Mouse (Mus musculus) heart, embryonic 14.5 days (tissue): ENCODE measurements around the gene Gm49333. TPM values are rescaled to one million over a fixed set of nuclear protein-coding genes. Genes with fewer than 3 reads are reported as not detected.

Experiments used
- ATAC-seq: fragments of 200-750 bp; cut with Nextera tagmentation; 2 replicates; pipeline ENCODE4 v1.8.0; 2017; ENCODE audit warnings: low read depth, moderate TSS enrichment; ENCODE audit not compliant: insufficient number of reproducible peaks, insufficient read depth, low FRiP score
- H3K27ac ChIP-seq, 2 experiments: fragments of 200-500 bp in 1 of 2; fragments of 300-500 bp in 1 of 2; sonication (generic) in 1 of 2; replicated peaks in 1 of 2; 2 replicates each; pipeline ENCODE4 v1.5.1; 2012 to 2014; ENCODE audit warnings: low read depth in 2 of 2, low read length in 2 of 2, control low read depth in 1 of 2, mild to moderate bottlenecking in 1 of 2, mixed read lengths in 1 of 2; ENCODE audit not compliant: control insufficient read depth in 1 of 2, insufficient read depth in 1 of 2
- H3K27me3 ChIP-seq: fragments of 300-500 bp; sonication (generic); 2 replicates; pipeline ENCODE4 v1.6.1; 2014; ENCODE audit warnings: mild to moderate bottlenecking, low read length, control low read depth; ENCODE audit not compliant: control insufficient read depth, insufficient read depth
- H3K36me3 ChIP-seq: fragments of 300-500 bp; sonication (generic); 2 replicates; pipeline ENCODE4 v1.6.1; 2014; ENCODE audit warnings: mild to moderate bottlenecking, control low read depth, low read length, mixed read lengths; ENCODE audit not compliant: control insufficient read depth, insufficient read depth
- H3K4me1 ChIP-seq, 2 experiments: fragments of 200-500 bp in 1 of 2; fragments of 300-500 bp in 1 of 2; sonication (generic) in 1 of 2; 2 replicates each; pipeline ENCODE4 v1.6.1; 2012 to 2014; ENCODE audit warnings: low read length in 2 of 2, control low read depth in 1 of 2, mixed read lengths in 1 of 2; ENCODE audit not compliant: control insufficient read depth in 2 of 2, insufficient read depth in 2 of 2
- H3K4me2 ChIP-seq: fragments of 300-500 bp; sonication (generic); 2 replicates; pipeline ENCODE4 v1.6.1; 2014; ENCODE audit warnings: mild to moderate bottlenecking, low read length
- H3K4me3 ChIP-seq, 2 experiments: fragments of 200-500 bp in 1 of 2; fragments of 300-500 bp in 1 of 2; sonication (generic) in 1 of 2; 2 replicates each; pipeline ENCODE4 v1.5.1; 2012 to 2014; ENCODE audit warnings: low read length in 2 of 2, mild to moderate bottlenecking in 2 of 2, control low read depth in 1 of 2, low read depth in 1 of 2, moderate library complexity in 1 of 2; ENCODE audit not compliant: control insufficient read depth in 1 of 2, insufficient read depth in 1 of 2
- H3K9ac ChIP-seq: fragments of 300-500 bp; sonication (generic); 2 replicates; pipeline ENCODE4 v1.6.1; 2014; ENCODE audit warnings: mild to moderate bottlenecking, low read length
- H3K9me3 ChIP-seq: fragments of 300-500 bp; sonication (generic); 2 replicates; pipeline ENCODE4 v1.6.1; 2016; ENCODE audit warnings: low read length, control low read depth; ENCODE audit not compliant: control insufficient read depth
- WGBS: fragments of 180-500 bp; shearing (Covaris S2); extraction: QIAGEN DNeasy Blood & Tissue Kit; methylation state at CpG from one replicate; pipeline ENCODE4 v1.1.7; 2014; 5-methylcytosine and 5-hydroxymethylcytosine counted together
- polyA plus RNA-seq: library from polyadenylated mRNA; unstranded; fragments of >200 nt; fragmentation: Nextera tagmentation; extraction: Ambion mirVana; gene quantifications from 2 replicates; pipeline ENCODE4 v1.2.1, GENCODE M21; 2014

The Gm49333 gene
- polyA plus RNA-seq, 1 experiment from 2014 or later: 0.14 TPM

GRCm38 (mm10) chr16:20673706-20674303 is 62.4 kb downstream of the Gm49333 start:
- H3K36me3 ChIP-seq: peaks cover 45% of the 10 kb centered on the region
- no peaks in the 10 kb centered on the region for H3K27me3 ChIP-seq
- peak overlapping the region; percentile 95 to 97 for H3K4me3 ChIP-seq
- peak overlapping the region; percentile 42 to 96 for H3K27ac ChIP-seq
- H3K9ac ChIP-seq: peak overlapping the region; percentile 96
- WGBS: 3% methylated on average over 14 of the region's 14 CpGs
- H3K4me2 ChIP-seq: peak overlapping the region; percentile 98
- peaks cover 8 to 37% of the 10 kb centered on the region in 2 experiments for H3K4me1 ChIP-seq
- ATAC-seq: no peak
- no peaks in the 10 kb centered on the region for H3K9me3 ChIP-seq

GRCm38 (mm10) chr16:20675213-20675612 is 63.8 kb downstream of the Gm49333 start:
- peaks cover 59% of the 10 kb centered on the region for H3K36me3 ChIP-seq
- peak overlapping the region; percentile 96; the same call in 1 of the 2 replicates for H3K9ac ChIP-seq
- ATAC-seq: no peak

GRCm38 (mm10) chr16:20676702-20677101 is 65.3 kb downstream of the Gm49333 start:
- no peak for ATAC-seq
- Histone ChIP-seq H3K4me1 (peaks cover 8 to 37% of the 10 kb centered on the region in 2 experiments), H3K9me3 (no peaks in the 10 kb centered on the region), H3K27me3 (no peaks in the 10 kb centered on the region), H3K4me2 (no peak overlapping the region), H3K9ac (no peak overlapping the region), H3K27ac (no peak overlapping the region), H3K4me3 (no peak overlapping the region), H3K36me3 (peaks cover 74% of the 10 kb centered on the region)
- WGBS: 85% methylated on average over 4 of the region's 4 CpGs

More at GRCm38 (mm10) chr16:20675213-20675612, 63.8 kb downstream of the Gm49333 start:
- Histone ChIP-seq H3K4me2 (no peak overlapping the region), H3K9me3 (no peaks in the 10 kb centered on the region), H3K27ac (no peak overlapping the region), H3K4me1 (peaks cover 8 to 37% of the 10 kb centered on the region in 2 experiments), H3K27me3 (no peaks in the 10 kb centered on the region), H3K4me3 (no peak overlapping the region)
- 82% methylated on average over 6 of the region's 6 CpGs for WGBS

GRCm38 (mm10) chr16:20677380-20677779 is 66.0 kb downstream of the Gm49333 start:
- Histone ChIP-seq H3K4me2 (no peak overlapping the region), H3K36me3 (peaks cover 81% of the 10 kb centered on the region), H3K27me3 (no peaks in the 10 kb centered on the region), H3K4me3 (no peak overlapping the region), H3K4me1 (peaks cover 7 to 32% of the 10 kb centered on the region in 2 experiments), H3K27ac (no peak overlapping the region), H3K9ac (no peak overlapping the region), H3K9me3 (no peaks in the 10 kb centered on the region)
- ATAC-seq: no peak
- 92% methylated on average over 5 of the region's 5 CpGs for WGBS

GRCm38 (mm10) chr16:20677974-20678675 is 66.7 kb downstream of the Gm49333 start:
- Histone ChIP-seq H3K27ac (no peak overlapping the region; a peak in 1 of 4 replicates), H3K36me3 (peaks cover 88% of the 10 kb centered on the region), H3K4me2 (no peak overlapping the region), H3K9me3 (no peaks in the 10 kb centered on the region), H3K4me1 (peaks cover 7 to 32% of the 10 kb centered on the region in 2 experiments), H3K4me3 (no peak overlapping the region), H3K9ac (peak overlapping the region; percentile 10; the same call in 1 of the 2 replicates), H3K27me3 (no peaks in the 10 kb centered on the region)
- no peak for ATAC-seq
- WGBS: 59% methylated on average over 10 of the region's 10 CpGs

- Histone ChIP-seq H3K4me2 (no peak overlapping the region), H3K4me3 (no peak overlapping the region), H3K4me1 (peaks cover 15 to 16% of the 10 kb centered on the region in 2 experiments), H3K9ac (no peak overlapping the region), H3K27ac (no peak overlapping the region), H3K9me3 (no peaks in the 10 kb centered on the region), H3K36me3 (peaks cover 69% of the 10 kb centered on the region), H3K27me3 (no peaks in the 10 kb centered on the region)
- WGBS: 76% methylated on average over 3 of the region's 3 CpGs
- ATAC-seq: no peak
Measured at GRCm38 (mm10) chr16:20690774-20691173, 79.4 kb downstream of the Gm49333 start.

- no peak overlapping the region for H3K9ac ChIP-seq
- H3K36me3 ChIP-seq: peaks cover 61% of the 10 kb centered on the region
- no peaks in the 10 kb centered on the region for H3K27me3 ChIP-seq
- peaks cover 18 to 19% of the 10 kb centered on the region in 2 experiments for H3K4me1 ChIP-seq
- H3K4me2 ChIP-seq: no peak overlapping the region
- no peaks in the 10 kb centered on the region for H3K9me3 ChIP-seq
- no peak for ATAC-seq
- WGBS: 81% methylated on average over 1 of the region's 1 CpGs
- H3K4me3 ChIP-seq: no peak overlapping the region
- no peak overlapping the region for H3K27ac ChIP-seq
Measured at GRCm38 (mm10) chr16:20691617-20692016, 80.2 kb downstream of the Gm49333 start.
